Mouse (Mus musculus): ENCODE results near the gene Abtb2.
A peak's percentile ranks its signal among the peaks of the same experiment; 100 is the strongest.

Gene Abtb2

GRCm38 (mm10) chr2:103667962-103668815 lies 102.1 kb downstream of the Abtb2 start:
- no peak for DNase-seq

- DNase-seq, result no peak
Observed at GRCm38 (mm10) chr2:103668939-103669338, 102.8 kb downstream of the Abtb2 start.

- no peak for DNase-seq
Observed at GRCm38 (mm10) chr2:103669561-103669960, 103.5 kb downstream of the Abtb2 start.

GRCm38 (mm10) chr2:103670276-103670680 lies 104.2 kb downstream of the Abtb2 start:
- DNase-seq, result no peak

- DNase-seq, result no peak
Observed at GRCm38 (mm10) chr2:103672573-103673119, 106.5 kb downstream of the Abtb2 start.

GRCm38 (mm10) chr2:103673609-103674008 lies 107.5 kb downstream of the Abtb2 start:
- no peak for DNase-seq

- no peak for DNase-seq
Observed at GRCm38 (mm10) chr2:103675391-103675790, 109.3 kb downstream of the Abtb2 start.

- no peak for DNase-seq
Observed at GRCm38 (mm10) chr2:103676808-103677207, 110.7 kb downstream of the Abtb2 start.

- no peak for DNase-seq
Observed at GRCm38 (mm10) chr2:103677614-103678369, 111.7 kb downstream of the Abtb2 start.

- DNase-seq, result no peak
Observed at GRCm38 (mm10) chr2:103678433-103678832, 112.3 kb downstream of the Abtb2 start.

- no peak for DNase-seq
Observed at GRCm38 (mm10) chr2:103680364-103681110, 114.4 kb downstream of the Abtb2 start.

- DNase-seq, result no peak
Observed at GRCm38 (mm10) chr2:103681149-103681548, 115.0 kb downstream of the Abtb2 start.

GRCm38 (mm10) chr2:103682261-103682722 lies 116.2 kb downstream of the Abtb2 start:
- no peak for DNase-seq

GRCm38 (mm10) chr2:103682927-103683442 lies 116.9 kb downstream of the Abtb2 start:
- DNase-seq, result no peak

GRCm38 (mm10) chr2:103684431-103684830 lies 118.3 kb downstream of the Abtb2 start:
- DNase-seq, result no peak

- no peak for DNase-seq
Observed at GRCm38 (mm10) chr2:103684926-103685577, 118.9 kb downstream of the Abtb2 start.

- no peak for DNase-seq
Observed at GRCm38 (mm10) chr2:103685581-103685980, 119.5 kb downstream of the Abtb2 start.

- no peak for DNase-seq
Observed at GRCm38 (mm10) chr2:103687143-103687542, 121.0 kb downstream of the Abtb2 start.

- no peak for DNase-seq
Observed at GRCm38 (mm10) chr2:103687888-103688287, 121.8 kb downstream of the Abtb2 start.

- peak; percentile 21 for DNase-seq
Observed at GRCm38 (mm10) chr2:103690425-103690824, 124.3 kb downstream of the Abtb2 start.

GRCm38 (mm10) chr2:103690828-103691227 lies 124.7 kb downstream of the Abtb2 start:
- DNase-seq, result no peak

GRCm38 (mm10) chr2:103691278-103691677 lies 125.2 kb downstream of the Abtb2 start:
- DNase-seq, result no peak
